ENCODE assay signal across 8 mouse cellular contexts in the genomic region with DNA sequence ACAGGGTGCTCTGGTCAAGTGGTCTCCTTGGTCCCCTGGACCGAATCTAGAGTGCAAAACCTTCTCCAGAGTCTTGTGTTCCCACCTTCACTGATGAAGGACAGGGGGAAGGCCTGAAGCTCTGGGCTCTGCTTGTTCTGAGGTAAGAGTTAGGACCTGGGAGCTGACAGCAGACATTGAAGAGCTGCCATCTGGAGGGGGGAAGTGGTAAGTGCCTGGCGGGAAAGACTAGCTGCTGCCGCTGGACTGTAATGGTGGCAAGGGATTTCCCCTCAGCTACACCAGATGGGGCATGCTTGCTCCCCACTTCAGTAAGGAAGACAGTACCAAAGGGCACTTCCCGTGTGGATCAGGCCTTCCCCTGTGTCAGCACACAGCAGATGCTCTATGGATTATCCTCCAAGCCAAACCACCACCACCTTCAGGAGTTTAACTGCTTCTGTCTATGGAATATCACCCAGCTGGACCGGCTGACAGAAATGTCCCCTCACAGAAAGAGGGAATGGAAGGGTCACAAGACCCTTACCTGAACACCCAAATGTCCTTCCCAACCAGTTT. TPM values are rescaled to one million over a fixed set of nuclear protein-coding genes. Genes with fewer than 3 reads are reported as not detected.
A peak's percentile ranks its signal among the peaks of the same experiment; 100 is the strongest.
DNase-seq lines count a peak whose midpoint lies in the region; ATAC-seq and TF ChIP-seq lines count a peak whose summit lies in the region.

No protein-coding gene starts in this region.

- no peaks in the 10 kb centered on the region for H3K27me3 ChIP-seq in C2C12 (ENCODE audit: control insufficient read depth, insufficient read depth, insufficient read length)
- no peaks in the 10 kb centered on the region for H3K27me3 ChIP-seq in heart, embryonic 14.5 days (ENCODE audit: control insufficient read depth, insufficient read depth, low read length)
- H3K27me3 ChIP-seq in kidney, embryonic 16.5 days (ENCODE audit: insufficient read depth, low read length) = no peaks in the 10 kb centered on the region
- H3K27me3 ChIP-seq in liver, adult 2 months (ENCODE audit: control insufficient read depth, insufficient read depth, low read length) = no peaks in the 10 kb centered on the region
- H3K27me3 ChIP-seq in midbrain, postnatal 0 days (ENCODE audit: insufficient read depth, low read length) = no peaks in the 10 kb centered on the region
- H3K27me3 ChIP-seq in splenic B cell, adult 2 months (ENCODE audit: control insufficient read depth, insufficient read depth, low read length, poor library complexity, severe bottlenecking) = no peaks in the 10 kb centered on the region

- no peak for TF ChIP-seq POLR2A in liver, adult 2 months (IDR thresholded peaks at IDR 0.05; ENCODE audit: extremely low read depth, insufficient read depth, low read length)

- no peak overlapping the region for H3K27ac ChIP-seq in heart, embryonic 14.5 days (replicated peaks in 1 of 2; ENCODE audit: control insufficient read depth in 1 of 2, insufficient read depth in 1 of 2, low read depth in 2 of 2, low read length in 2 of 2)
- no peak overlapping the region for H3K27ac ChIP-seq in kidney, embryonic 16.5 days (ENCODE audit: low read length)
- no peak overlapping the region for H3K27ac ChIP-seq in liver, adult 2 months (replicated peaks; ENCODE audit: insufficient read depth, low read depth, low read length)
- H3K27ac ChIP-seq in midbrain, postnatal 0 days (ENCODE audit: low read depth, low read length) = no peak overlapping the region

- no peaks in the 10 kb centered on the region for H3K9me3 ChIP-seq in heart, embryonic 14.5 days (ENCODE audit: control insufficient read depth, low read length)
- H3K9me3 ChIP-seq in kidney, embryonic 16.5 days (ENCODE audit: low read length) = no peaks in the 10 kb centered on the region
- H3K9me3 ChIP-seq in midbrain, postnatal 0 days (ENCODE audit: low read length) = no peaks in the 10 kb centered on the region

- no peaks in the 10 kb centered on the region for H3K79me3 ChIP-seq in C2C12 (ENCODE audit: low read depth)

- H3K4me2 ChIP-seq in heart, embryonic 14.5 days (ENCODE audit: low read length) = no peak overlapping the region
- H3K4me2 ChIP-seq in kidney, embryonic 16.5 days (replicated peaks; ENCODE audit: low read depth, low read length) = no peak overlapping the region
- no peak overlapping the region for H3K4me2 ChIP-seq in midbrain, postnatal 0 days (ENCODE audit: low read depth, low read length, poor library complexity, severe bottlenecking)

- no peaks in the 10 kb centered on the region for H3K79me2 ChIP-seq in C2C12 (ENCODE audit: control insufficient read depth, insufficient read depth)
- no peaks in the 10 kb centered on the region for H3K79me2 ChIP-seq in liver, adult 2 months (ENCODE audit: control insufficient read depth, insufficient read depth, low read length)

- 30% methylated on average over 5 of the region's 5 CpGs for WGBS in heart, embryonic 14.5 days
- 33% methylated on average over 5 of the region's 5 CpGs for WGBS in kidney, embryonic 16.5 days
- WGBS in liver, adult 2 months = 37% methylated on average over 5 of the region's 5 CpGs
- 35% methylated on average over 5 of the region's 5 CpGs for WGBS in midbrain, postnatal 0 days

- peak; percentile 55 to 77 for DNase-seq in adrenal gland, postnatal 36 days
- peak; percentile 45 for DNase-seq in fibroblast of lung, adult 2 months (ENCODE audit: low read depth)
- peak; percentile 57 for DNase-seq in liver, adult 2 months (ENCODE audit: extremely low read depth, low read depth, low spot score)
- DNase-seq in midbrain, postnatal 0 days (ENCODE audit: low spot score) = peak; percentile 78
- peak; percentile 63 for DNase-seq in splenic B cell, adult 2 months (ENCODE audit: low read depth, low spot score)

- H3ac ChIP-seq in C2C12 (ENCODE audit: control insufficient read depth, insufficient read length, low read depth) = no peak overlapping the region

- TF ChIP-seq CTCF in C2C12 (IDR thresholded peaks at IDR 0.05; ENCODE audit: control insufficient read depth, insufficient read depth, insufficient read length) = peak; percentile 83
- peak; percentile 86 for TF ChIP-seq CTCF in liver, adult 2 months (IDR thresholded peaks at IDR 0.05; ENCODE audit: low read depth, low read length)
- peak; percentile 82 for TF ChIP-seq CTCF in midbrain, postnatal 0 days (IDR thresholded peaks at IDR 0.05)

- ATAC-seq in heart, embryonic 14.5 days (ENCODE audit: insufficient number of reproducible peaks, insufficient read depth, low FRiP score, low read depth) = peak; percentile 50; the same call in 1 of the 2 replicates
- peak; percentile 58 for ATAC-seq in kidney, embryonic 16.5 days (ENCODE audit: low FRiP score, low TSS enrichment)
- peak; percentile 52; the same call in 1 of the 2 replicates for ATAC-seq in midbrain, postnatal 0 days (ENCODE audit: low FRiP score)

- H3K4me3 ChIP-seq in C2C12 (ENCODE audit: insufficient read depth, poor library complexity, severe bottlenecking) = no peak overlapping the region
- H3K4me3 ChIP-seq in heart, embryonic 14.5 days (ENCODE audit: control insufficient read depth in 1 of 2, insufficient read depth in 1 of 2, low read depth in 1 of 2, low read length in 2 of 2) = no peak overlapping the region
- H3K4me3 ChIP-seq in kidney, embryonic 16.5 days (ENCODE audit: low read length) = no peak overlapping the region
- no peak overlapping the region for H3K4me3 ChIP-seq in liver, adult 2 months (ENCODE audit: insufficient read depth, low read depth, low read length)
- no peak overlapping the region for H3K4me3 ChIP-seq in midbrain, postnatal 0 days (ENCODE audit: low read depth, low read length)

- H3K9ac ChIP-seq in heart, embryonic 14.5 days (ENCODE audit: low read length) = no peak overlapping the region
- no peak overlapping the region for H3K9ac ChIP-seq in kidney, embryonic 16.5 days (replicated peaks; ENCODE audit: low read length)
- H3K9ac ChIP-seq in liver, adult 2 months (ENCODE audit: low read depth, low read length) = no peak overlapping the region
- H3K9ac ChIP-seq in midbrain, postnatal 0 days (replicated peaks; ENCODE audit: low read length, poor library complexity, severe bottlenecking) = no peak overlapping the region

- H3K4me1 ChIP-seq in heart, embryonic 14.5 days (ENCODE audit: control insufficient read depth in 2 of 2, insufficient read depth in 2 of 2, low read length in 2 of 2) = peaks cover 0 to 4% of the 10 kb centered on the region in 2 experiments; a peak in 1 of 4 replicates
- peaks cover 6% of the 10 kb centered on the region; the same call in 1 of the 2 replicates for H3K4me1 ChIP-seq in kidney, embryonic 16.5 days (ENCODE audit: insufficient read depth, low read length)
- peaks cover 10% of the 10 kb centered on the region for H3K4me1 ChIP-seq in liver, adult 2 months (ENCODE audit: control insufficient read depth, insufficient read depth, low read length)
- H3K4me1 ChIP-seq in midbrain, postnatal 0 days (ENCODE audit: insufficient read depth, low read length) = no peaks in the 10 kb centered on the region

- H3K36me3 ChIP-seq in C2C12 (ENCODE audit: control insufficient read depth, insufficient read depth) = no peaks in the 10 kb centered on the region
- no peaks in the 10 kb centered on the region for H3K36me3 ChIP-seq in heart, embryonic 14.5 days (ENCODE audit: control insufficient read depth, insufficient read depth, low read length)
- no peaks in the 10 kb centered on the region for H3K36me3 ChIP-seq in kidney, embryonic 16.5 days (ENCODE audit: insufficient read depth, low read length)
- H3K36me3 ChIP-seq in liver, adult 2 months (ENCODE audit: control insufficient read depth, insufficient read depth, low read length) = no peaks in the 10 kb centered on the region
- no peaks in the 10 kb centered on the region for H3K36me3 ChIP-seq in midbrain, postnatal 0 days (ENCODE audit: insufficient read depth, low read length)
- no peaks in the 10 kb centered on the region for H3K36me3 ChIP-seq in splenic B cell, adult 2 months (ENCODE audit: control insufficient read depth, insufficient read depth, low read length, poor library complexity, severe bottlenecking)

TF ChIP-seq in C2C12, 6 proteins besides CTCF, POLR2A, EP300 and RAD21:
- TF ChIP-seq CEBPB (IDR thresholded peaks at IDR 0.05; ENCODE audit: low read depth) (no peak), MYOG (IDR thresholded peaks at IDR 0.05; ENCODE audit: control insufficient read depth, extremely low read depth, insufficient read length) (no peak), USF1 (IDR thresholded peaks at IDR 0.05; ENCODE audit: low read depth) (no peak), MAX (IDR thresholded peaks at IDR 0.05) (no peak), MYOD1 (IDR thresholded peaks at IDR 0.05; ENCODE audit: control insufficient read depth, insufficient read length, low read depth) (no peak), FOSL1 (IDR thresholded peaks at IDR 0.05; ENCODE audit: insufficient read depth, low read length, poor library complexity, severe bottlenecking) (no peak)

RNA-seq across cellular contexts. Expression of gene Plg, which starts 11.0 kb away (rescaled TPM):
- 0.01 TPM for polyA plus RNA-seq in C2C12 (2012; fragmentation: generic; extraction: Trizol)
- total RNA-seq in adrenal gland, postnatal 36 days (2021) = under 1 TPM in 1 of 2 experiments, not detected in 1; 0.63 TPM
- not detected in 2 replicates for polyA plus RNA-seq in heart, embryonic 14.5 days (2014; fragmentation: Nextera tagmentation; extraction: Ambion mirVana)
- polyA plus RNA-seq in kidney, embryonic 16.5 days (2015; fragmentation: Nextera tagmentation; extraction: Ambion mirVana) = 0.75 and 1.0 TPM in 2 replicates
- 1,031 and 1,068 TPM in 2 replicates for total RNA-seq in liver, adult 2 months (2014; rRNA removed)
- 1,361 and 1,403 TPM in 2 replicates for polyA plus RNA-seq in liver, adult 2 months (2012; rRNA removed)
- not detected in 2 replicates for total RNA-seq in midbrain, postnatal 0 days (2014; rRNA removed)
- not detected in 2 replicates for polyA plus RNA-seq in midbrain, postnatal 0 days (2015; fragmentation: Nextera tagmentation; extraction: Ambion mirVana)

RNA-seq across cellular contexts. Expression of gene Map3k4, which starts 48.9 kb away (rescaled TPM):
- 20.9 TPM for polyA plus RNA-seq in C2C12 (2012; fragmentation: generic; extraction: Trizol)
- 10 to 100 TPM; 20.1 to 27.4 TPM for total RNA-seq in adrenal gland, postnatal 36 days (2021)
- 34.3 and 39.2 TPM in 2 replicates for polyA plus RNA-seq in heart, embryonic 14.5 days (2014; fragmentation: Nextera tagmentation; extraction: Ambion mirVana)
- polyA plus RNA-seq in kidney, embryonic 16.5 days (2015; fragmentation: Nextera tagmentation; extraction: Ambion mirVana) = 36.0 and 38.8 TPM in 2 replicates
- total RNA-seq in liver, adult 2 months (2014; rRNA removed) = 19.2 and 26.5 TPM in 2 replicates
- 9.3 and 10.7 TPM in 2 replicates for polyA plus RNA-seq in liver, adult 2 months (2012; rRNA removed)
- 36.1 and 37.1 TPM in 2 replicates for total RNA-seq in midbrain, postnatal 0 days (2014; rRNA removed)
- 35.1 and 47.9 TPM in 2 replicates for polyA plus RNA-seq in midbrain, postnatal 0 days (2015; fragmentation: Nextera tagmentation; extraction: Ambion mirVana)

Comparison
In these comparisons a context has a peak if more than half of its experiments do, and no peak if none do; other contexts are left out.
1. RNA of gene Plg, which starts 11.0 kb away (polyA plus RNA-seq): 1,361 to 1,403 TPM in liver, adult 2 months; 0.75 to 1.0 TPM in kidney, embryonic 16.5 days, not detected in heart, embryonic 14.5 days, not detected in midbrain, postnatal 0 days and 0.01 TPM in C2C12 (single experiment); every median in the first group is over 100 times any median in the second.
2. Peak in every context shown above with its lines, with median percentiles within 50 percentile points of each other: CTCF ChIP-seq, DNase-seq and ATAC-seq.